Mouse (Mus musculus): ENCODE measurements around the gene Olfr466.

Olfr466 gene

DNA sequence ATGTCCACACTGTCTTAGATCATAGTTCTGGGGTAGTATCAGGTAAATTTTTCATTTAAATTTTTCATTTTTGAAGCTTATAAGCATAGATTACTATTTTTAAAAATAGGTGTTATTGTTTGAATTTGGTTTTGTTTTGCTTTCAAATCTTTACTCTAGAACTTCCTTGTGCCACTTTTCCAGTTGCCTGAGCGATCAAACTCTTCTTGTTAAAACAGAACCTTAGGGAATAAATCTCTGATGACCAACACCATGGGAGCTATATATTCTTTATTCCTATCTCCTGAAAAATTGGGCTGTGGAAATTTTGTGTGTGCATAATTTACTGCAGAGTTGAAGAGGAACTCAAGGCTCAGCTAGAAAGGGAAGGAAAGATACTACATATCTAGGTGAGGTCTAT lies at the start of gene Olfr466:
Gene Olfr466 (plus strand): TSS at position 301 of the 400 bp plus-strand sequence.
- no peak for DNase-seq (ENCODE audit: low spot score in 2 of 2)

DNA sequence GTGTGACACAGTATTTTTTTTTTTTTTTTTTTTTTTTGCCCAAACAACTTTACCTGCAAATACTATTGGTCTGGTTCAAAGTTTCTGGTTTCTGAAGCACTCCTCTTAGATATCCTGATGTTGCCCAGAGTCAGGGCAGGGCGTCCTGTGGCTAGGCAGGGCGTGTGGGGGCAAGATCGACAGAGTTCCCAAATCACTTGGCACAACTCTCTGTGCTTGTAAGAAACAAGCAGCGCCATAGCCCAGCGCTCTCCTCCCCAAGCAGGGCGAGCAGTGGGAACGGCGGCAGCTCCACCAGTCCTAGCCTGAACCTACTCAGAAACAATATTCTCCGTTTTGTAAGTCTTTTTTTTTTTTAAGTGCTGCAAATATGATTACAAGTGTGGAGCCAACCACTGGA lies 49.4 kb upstream of the Olfr466 start:
- no peak for DNase-seq (ENCODE audit: low spot score in 2 of 2)

DNA sequence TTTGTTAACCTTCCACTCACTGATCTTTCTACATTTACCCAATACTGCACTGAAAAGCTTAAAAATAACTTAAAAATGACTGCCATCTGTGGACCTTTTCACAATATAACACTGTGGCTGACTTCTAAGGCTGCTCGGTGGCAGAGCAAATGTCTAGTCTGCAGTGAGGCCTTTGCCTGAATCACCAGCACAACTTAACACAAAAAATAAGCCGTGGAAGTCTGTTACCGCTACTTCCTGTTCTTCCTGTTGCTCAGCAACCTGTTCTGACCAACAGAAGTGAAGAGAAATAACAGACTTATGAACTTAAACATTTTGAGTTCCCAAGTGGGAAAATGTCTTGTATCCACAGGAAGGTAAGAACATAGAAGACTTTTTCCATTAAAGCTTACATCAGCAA lies 48.8 kb upstream of the Olfr466 start:
- no peak for DNase-seq (ENCODE audit: low spot score in 2 of 2)

DNA sequence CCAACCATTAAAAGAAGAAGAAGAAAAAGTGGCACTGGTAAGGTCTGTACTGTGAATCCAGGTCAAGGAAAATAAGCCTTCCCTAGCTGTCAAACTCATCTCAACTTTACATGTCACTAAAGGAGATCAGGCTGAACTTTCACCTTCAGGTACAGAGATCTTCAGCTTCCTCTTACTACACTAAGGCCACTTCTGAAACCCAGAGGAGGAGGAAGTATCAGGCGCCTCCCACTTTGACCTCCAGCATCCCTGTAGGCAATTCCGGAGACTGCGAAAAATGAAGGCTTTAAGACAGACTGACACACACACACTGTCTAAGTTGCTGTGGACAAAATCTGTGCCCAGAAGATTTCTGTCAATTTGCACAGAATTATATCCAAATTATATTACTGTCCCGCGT lies 38.1 kb upstream of the Olfr466 start:
- no peak for DNase-seq (ENCODE audit: low spot score in 2 of 2)

DNA sequence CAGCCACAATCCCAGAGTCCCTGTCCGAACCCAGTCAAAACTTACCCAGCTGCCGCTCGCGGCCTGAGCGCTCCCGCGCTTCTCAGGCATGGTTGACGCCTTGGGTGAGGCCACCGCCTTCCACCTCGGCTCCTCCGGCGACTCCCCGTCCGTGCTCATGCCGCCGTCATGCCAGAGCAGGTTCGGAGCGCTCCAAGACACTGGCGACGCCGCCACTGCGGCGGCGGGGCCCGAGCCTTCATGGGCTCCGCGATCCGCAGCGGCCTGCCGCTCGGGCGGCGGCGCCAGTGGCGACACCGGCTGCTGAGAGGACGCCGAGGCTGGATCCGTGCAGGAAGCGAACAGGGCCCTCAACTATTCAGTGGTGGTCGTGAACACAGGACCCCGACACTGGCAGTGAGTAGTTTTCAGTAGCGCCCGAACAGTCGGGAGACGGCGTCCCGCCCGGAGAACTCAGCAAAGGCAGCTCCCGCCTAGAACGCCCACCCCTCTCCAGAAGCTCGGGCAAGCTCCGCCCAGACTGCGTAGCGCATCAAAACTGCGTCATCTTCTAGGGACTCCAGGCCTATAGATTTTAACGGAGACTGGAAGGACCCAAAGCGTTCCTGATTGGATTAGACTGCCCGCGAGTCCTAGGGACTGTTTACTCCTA lies 37.5 kb upstream of the Olfr466 start, which contains the start of gene Mfsd14b:
Gene Mfsd14b (minus strand): TSS at position 517 of the 652 bp plus-strand sequence.
- peak; percentile 69 to 87 for DNase-seq (ENCODE audit: low spot score in 2 of 2)

DNA sequence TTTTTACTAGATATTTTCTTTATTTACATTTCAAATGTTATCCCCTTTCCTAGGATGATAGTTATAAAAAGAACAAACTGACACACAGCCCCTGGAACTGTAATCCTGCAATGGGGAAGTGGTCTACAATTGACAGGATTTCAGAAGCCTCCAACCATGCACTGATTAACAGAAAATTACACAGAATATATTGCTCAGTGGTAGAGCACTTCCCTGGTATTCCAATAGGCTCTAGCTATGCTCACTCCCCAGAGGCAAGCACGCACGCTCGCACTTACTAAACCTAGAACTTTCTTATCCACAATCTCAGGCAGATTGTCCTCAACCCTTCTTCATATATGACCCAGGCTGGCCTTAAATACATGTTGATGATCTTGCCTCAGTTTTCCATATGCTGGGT lies 36.8 kb upstream of the Olfr466 start:
- DNase-seq (ENCODE audit: low spot score in 2 of 2): peak in 1 of 2 experiments; percentile 2

DNA sequence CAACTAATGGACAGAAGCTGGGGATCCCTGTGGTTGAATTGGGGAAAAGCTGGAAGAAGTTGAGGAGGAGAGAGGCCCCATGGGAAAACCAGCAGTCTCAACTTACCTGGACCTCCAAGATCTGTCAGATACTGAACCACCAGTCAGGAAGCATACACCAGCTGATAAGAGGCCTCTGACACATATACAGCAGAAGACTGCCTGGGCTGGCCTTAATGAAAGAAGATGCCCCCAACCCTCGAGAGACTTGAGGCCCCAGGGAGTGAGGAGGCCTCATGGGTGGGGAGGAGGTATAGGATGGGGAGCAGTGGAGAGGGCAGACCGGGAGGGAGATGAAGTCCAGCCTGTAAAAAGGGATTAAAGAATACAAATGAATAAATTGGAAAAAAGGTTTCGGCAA lies 29.1 kb upstream of the Olfr466 start:
- DNase-seq (ENCODE audit: low spot score in 2 of 2): no peak

DNA sequence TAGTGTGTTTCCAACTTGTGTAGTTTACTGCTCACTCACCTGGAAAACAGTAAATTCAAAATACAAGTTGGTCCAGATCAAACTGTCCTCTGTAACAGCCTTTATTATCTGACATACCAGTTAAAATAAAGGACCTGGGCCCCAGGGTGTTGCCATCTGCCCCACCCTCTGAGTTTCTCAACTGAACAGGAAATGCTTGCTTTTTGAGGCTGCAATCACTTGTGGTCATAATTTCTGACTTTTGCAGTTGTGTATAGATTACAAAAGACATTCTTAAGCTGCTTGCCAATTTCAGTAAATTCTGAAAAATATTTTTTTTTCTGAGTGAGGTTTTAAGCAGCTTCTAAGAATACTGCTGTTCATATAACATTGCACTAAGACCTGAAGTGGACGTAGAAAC lies 27.9 kb upstream of the Olfr466 start:
- no peak for DNase-seq (ENCODE audit: low spot score in 2 of 2)

DNA sequence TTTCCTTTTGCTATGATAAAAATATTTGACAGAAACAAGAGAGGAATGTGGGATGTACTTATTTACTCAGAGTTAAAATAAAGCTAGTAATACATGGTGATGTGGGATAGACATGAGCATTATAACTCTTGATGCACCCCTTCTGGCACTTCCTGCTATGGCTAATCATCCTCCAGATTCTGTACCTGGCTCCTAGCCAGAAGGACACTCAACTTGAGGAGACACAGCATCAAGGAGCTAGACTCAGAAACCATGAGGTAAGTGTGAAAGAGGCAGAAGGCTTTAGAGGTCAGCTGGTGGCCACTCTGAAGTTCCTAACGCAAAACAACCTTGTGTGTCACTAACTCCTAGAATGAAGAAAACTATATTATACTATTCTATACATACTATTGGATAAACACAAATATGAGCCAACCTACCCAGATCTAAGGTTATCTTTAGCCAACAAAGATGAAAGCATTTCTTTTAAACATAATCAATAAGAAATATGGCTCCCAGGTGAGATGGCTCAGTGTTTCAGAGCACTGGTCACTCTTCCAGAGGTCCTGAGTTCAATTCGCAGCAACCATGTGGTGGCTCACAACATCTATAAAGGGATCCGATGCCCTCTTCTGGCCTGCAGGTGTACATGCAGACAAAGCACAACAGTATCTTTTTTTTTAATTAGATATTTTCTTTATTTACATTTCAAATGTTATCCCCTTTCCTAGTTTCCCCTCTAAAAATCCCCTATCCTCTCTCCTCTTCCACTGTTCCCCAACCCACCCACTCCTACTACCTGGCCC lies 22.8 kb upstream of the Olfr466 start:
- DNase-seq (ENCODE audit: low spot score in 2 of 2): no peak

DNA sequence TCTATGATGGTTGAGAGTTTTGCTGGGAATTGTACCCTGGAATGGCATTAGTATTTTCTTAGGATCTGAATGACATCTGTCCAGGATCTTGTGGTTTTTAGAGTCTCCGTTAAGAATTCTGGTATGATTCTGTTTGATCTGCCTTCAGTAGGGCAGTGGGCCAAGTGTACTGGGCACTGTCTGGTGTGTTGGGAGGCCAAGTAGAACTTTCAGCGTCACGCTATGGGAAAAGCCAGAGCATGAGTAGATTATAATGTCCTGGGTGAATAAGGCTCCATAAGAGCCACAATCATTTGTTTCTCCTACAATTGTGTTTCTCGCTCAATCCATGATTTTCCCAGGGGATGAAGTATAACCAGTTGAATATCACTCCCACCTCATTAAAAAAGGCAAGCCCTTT lies 12.3 kb upstream of the Olfr466 start, which contains the start of gene Olfr465-ps1:
Gene Olfr465-ps1 (plus strand): TSS at position 301 of the 400 bp plus-strand sequence.
- DNase-seq (ENCODE audit: low spot score in 2 of 2): no peak

DNA sequence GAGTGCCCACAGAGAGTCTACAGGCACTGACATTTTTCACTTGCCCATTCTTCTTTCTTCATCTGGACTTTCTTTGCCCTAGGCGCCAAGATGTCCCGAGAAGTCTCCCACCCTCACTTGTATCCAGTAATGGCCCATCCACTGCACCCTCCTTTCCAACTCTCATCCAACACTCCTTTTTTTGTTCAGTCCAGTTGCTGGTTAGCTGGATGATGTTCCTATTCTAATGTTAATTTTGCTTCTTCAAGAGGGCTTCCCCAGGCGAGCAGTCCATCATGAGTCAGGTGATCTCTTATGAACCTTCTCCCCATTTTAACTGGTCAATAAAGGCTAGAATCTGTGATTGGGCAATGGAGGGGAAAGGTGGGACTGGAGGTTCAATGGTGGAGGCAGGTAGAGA lies 24.1 kb downstream of the Olfr466 start:
- DNase-seq (ENCODE audit: low spot score in 2 of 2): no peak

DNA sequence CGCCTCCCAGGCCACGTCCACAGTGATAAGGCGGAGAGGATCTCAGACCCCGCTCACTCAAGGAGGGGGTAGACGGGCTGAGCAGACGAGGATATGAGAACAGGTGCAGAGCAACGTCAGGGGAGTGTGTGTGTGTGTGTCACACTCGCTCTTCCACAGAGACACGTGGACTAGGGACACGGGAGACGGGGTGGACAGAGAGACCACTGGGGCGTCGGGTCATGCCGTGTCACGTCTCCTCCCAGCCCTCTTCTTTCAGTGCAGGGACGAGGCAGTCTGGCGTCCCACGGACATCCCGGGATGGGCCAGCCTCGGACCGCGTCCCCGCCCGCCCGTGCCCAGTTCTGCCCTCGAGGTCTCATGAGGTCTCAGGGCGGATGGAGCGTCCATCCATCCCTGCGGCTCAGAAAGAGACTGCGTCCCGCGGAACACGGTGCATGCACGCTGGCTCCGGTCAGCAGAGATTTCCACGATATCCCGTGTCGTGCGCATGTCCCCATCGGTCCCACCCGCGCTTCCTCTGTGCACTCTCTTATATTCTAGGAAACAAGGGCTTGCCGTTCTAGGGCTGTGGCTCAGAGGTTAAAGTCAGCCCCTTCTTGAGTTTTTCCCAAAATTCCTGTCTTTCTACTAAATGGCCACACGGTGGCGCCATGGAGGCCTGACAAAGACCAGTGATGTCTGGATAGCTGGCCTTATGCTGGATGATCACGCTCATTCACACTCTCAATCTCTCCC lies 25.9 kb downstream of the Olfr466 start:
- peak; percentile 23 to 29 for DNase-seq (ENCODE audit: low spot score in 2 of 2)

DNA sequence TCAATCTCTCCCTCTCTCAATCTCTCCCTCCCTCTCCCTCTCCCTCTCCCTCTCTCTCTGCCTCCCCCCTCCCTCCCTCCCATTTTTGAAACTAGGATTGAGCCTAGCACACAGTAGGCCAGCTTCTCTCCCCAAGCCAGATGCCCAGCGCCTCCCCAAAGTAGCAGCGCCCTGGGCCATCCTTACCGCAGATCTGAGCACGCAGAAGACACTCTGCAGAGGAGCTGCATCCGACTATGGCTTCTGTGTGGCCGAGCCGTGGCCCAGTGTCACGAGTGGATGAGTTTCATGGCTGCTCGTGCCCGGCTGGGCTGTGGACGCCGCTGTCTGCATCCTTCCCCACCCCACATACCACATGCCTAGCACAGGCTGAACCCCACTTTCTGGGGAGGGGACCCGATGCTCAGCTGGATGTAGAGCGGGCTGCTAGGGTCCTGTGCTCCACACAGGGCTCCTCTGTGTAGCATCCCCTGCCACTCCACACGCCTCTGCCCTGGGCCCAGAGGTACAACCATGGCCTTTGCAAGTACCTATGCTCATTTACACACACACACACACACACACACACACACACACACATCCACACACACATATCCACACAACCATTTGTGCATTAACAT lies 26.5 kb downstream of the Olfr466 start:
- no peak for DNase-seq (ENCODE audit: low spot score in 2 of 2)

DNA sequence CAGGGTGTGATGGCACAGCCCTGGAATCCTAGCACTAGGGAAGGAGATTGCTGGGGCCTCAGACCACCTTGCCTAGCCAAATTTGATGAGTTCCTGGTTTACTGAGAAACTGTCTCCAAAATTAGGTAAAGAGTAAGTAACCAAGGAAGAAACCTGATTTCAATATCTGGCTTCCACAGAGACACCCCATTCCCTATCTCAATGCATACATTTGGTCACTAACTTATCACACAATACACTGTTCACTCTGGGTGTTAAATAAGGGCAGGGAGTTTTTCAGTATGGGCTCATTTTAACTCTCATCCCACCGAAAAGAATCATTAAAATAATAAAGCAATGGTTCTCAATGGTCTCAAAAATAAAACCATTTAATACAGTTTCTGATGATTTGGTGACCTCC lies 50.6 kb downstream of the Olfr466 start:
- no peak for DNase-seq (ENCODE audit: low spot score in 2 of 2)
